Mouse (Mus musculus): ENCODE results near the gene Pank3. TPM values are rescaled to one million over a fixed set of nuclear protein-coding genes. Genes with fewer than 3 reads are reported as not detected.

Pank3 gene
- polyA plus RNA-seq (2012; ENCODE audit: low replicate concordance): 3.3 and 4.6 TPM in 2 replicates

DNA sequence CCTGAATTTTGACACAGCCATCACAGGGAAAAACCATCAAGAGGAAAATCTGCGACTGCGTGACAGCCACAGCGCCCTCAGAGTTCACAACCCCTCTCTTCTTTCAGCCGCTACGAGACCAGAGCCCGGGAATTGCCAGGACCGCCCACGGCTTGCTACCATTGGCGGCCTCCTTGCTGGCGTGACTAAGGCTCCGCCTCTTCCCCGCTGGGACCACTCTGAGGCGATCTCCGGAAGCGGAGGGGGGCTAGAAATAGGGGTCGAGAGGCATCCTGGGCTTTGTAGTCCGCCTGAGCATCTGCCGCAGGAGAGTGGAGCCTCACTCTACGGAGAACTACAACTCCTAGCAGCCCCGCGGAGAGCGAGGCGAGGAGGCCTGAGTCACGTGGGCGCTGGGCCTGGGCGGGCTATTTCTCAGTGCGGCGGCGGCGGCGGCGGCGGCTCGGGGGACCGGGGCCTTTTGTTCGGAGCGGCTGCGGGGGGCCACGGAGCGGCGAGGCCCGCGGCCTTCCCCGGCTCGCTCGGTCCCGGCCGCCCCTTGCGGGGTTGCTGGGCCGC is at the start of gene Pank3:
Gene Pank3 (plus strand): TSS at position 297 of the 558 bp plus-strand sequence.

DNA sequence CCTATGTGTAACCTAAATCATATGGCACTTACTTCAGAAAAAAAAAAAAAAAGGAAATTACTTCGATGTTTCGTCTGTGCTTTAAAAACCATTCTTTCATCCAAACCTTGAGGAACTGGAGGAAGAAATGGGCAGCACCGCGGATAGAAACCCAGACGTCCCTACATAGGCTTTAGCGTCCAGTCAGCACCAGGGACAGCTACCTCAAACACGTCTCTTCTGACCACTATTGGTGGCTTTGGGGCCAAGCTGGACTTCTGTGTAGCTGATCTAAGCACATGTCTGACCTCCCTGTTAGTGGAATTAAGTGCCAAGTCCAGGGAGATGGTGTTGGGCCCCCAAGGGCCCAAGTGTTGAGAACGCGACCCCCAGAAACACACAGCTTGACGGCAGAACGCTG is 29.6 kb downstream of the Pank3 start, which contains the start of gene Fbll1:
Gene Fbll1 (minus strand): TSS at position 11 of the 400 bp plus-strand sequence.

DNA sequence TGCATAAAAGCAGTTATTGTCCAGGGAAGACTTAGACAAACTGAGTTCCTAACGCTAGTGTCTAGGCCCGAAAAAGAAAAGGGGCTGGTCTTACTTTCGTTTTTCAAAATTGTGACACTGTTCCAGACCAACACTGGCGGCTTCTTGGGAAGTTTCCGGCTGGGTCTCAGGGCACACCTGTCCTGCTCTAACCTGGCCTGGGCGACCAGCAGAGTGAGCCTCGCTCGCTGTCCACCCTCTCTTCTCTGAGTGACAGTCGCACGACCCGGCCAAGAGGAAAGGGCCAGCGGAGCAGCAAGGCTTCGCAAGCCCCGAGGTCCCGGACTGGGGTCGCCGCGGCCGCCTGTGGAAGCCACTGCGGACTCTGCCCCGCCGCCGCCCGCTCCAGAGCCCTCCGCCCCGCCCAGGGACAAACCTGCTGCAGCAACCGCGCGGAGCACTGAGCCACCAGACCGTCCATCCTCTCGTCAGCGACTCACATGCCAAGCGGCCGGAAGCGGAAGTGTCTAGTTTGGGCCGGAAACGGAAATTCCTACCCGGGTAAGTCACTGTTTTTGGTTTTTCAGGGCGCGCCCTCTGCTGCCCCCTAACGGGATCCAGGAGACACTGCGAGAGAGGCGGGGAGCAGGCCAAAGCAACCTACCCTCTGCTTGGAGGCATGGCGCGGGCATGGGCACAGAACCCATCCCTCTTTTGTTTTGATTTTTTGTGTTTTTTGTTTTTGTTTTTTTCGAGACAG is 64.9 kb downstream of the Pank3 start, which contains the start of gene Rars:
Gene Rars (minus strand): TSS at position 485 of the 739 bp plus-strand sequence.

Other genes with a start within 250 kb of the Pank3 start
- gene Fbll1, start 29.4 kb downstream of the Pank3 start, polyA plus RNA-seq (2012; ENCODE audit: low replicate concordance): not detected in 2 replicates
- gene Rars, start 65.0 kb downstream of the Pank3 start, polyA plus RNA-seq (2012; ENCODE audit: low replicate concordance): 1.5 and 4.2 TPM in 2 replicates
- gene Wwc1, start 211.0 kb downstream of the Pank3 start, polyA plus RNA-seq (2012; ENCODE audit: low replicate concordance): 0.07 and 0.90 TPM in 2 replicates